Mouse (Mus musculus): ENCODE data around the gene Bfar. TPM values are rescaled to one million over a fixed set of nuclear protein-coding genes. Genes with fewer than 3 reads are reported as not detected.

Bfar gene
- polyA plus RNA-seq, 1 experiment from 2014 or later = 49.1 TPM

- Histone ChIP-seq H3K9ac (replicated peaks) (no peak overlapping the region), H3K4me1 (peaks cover 9% of the 10 kb centered on the region; the same call in 1 of the 2 replicates)
- whole genome bisulfite sequencing = 95% methylated on average over 13 of the region's 13 CpGs
Observed at GRCm38 (mm10) chr16:13750626-13751025, 79.0 kb downstream of the Bfar start.

More at GRCm38 (mm10) chr16:13750626-13751025, 79.0 kb downstream of the Bfar start:
- Histone ChIP-seq H3K27me3 (peaks cover 5% of the 10 kb centered on the region; the same call in 1 of the 2 replicates), H3K27ac (replicated peaks) (no peak overlapping the region), H3K36me3 (no peaks in the 10 kb centered on the region), H3K4me3 (no peak overlapping the region), H3K4me2 (replicated peaks) (no peak overlapping the region), H3K9me3 (no peaks in the 10 kb centered on the region)
- no peak for ATAC-seq (ENCODE audit: low FRiP score, low read depth)

Other genes starting within 250 kb of the Bfar start
- gene Parn, start 3.7 kb upstream of the Bfar start, polyA plus RNA-seq (2016; fragmentation: Nextera tagmentation; extraction: Ambion mirVana) = 40.5 and 41.4 TPM in 2 replicates
- gene 3110001I22Rik, start 71 bp downstream of the Bfar start, polyA plus RNA-seq (2016; fragmentation: Nextera tagmentation; extraction: Ambion mirVana) = 9.7 and 11.7 TPM in 2 replicates
- gene Pla2g10, start 59.1 kb downstream of the Bfar start, polyA plus RNA-seq (2016; fragmentation: Nextera tagmentation; extraction: Ambion mirVana) = 0.32 and 0.34 TPM in 2 replicates
- gene Rrn3, start 108.8 kb downstream of the Bfar start, polyA plus RNA-seq (2016; fragmentation: Nextera tagmentation; extraction: Ambion mirVana) = 122 and 132 TPM in 2 replicates
- 175 and 181 TPM in 2 replicates for gene Ntan1, start 147.0 kb downstream of the Bfar start, polyA plus RNA-seq (2016; fragmentation: Nextera tagmentation; extraction: Ambion mirVana)
- 77.2 and 78.6 TPM in 2 replicates for gene Pdxdc1, start 231.3 kb downstream of the Bfar start, polyA plus RNA-seq (2016; fragmentation: Nextera tagmentation; extraction: Ambion mirVana)
- gene Mpv17l, start 231.3 kb downstream of the Bfar start, polyA plus RNA-seq (2016; fragmentation: Nextera tagmentation; extraction: Ambion mirVana) = 4.2 TPM in 2 replicates